Mouse (Mus musculus): Measurements from ENCODE around the gene Tiam2.

GRCm38 (mm10) chr17:3495576-3495975 lies 169.2 kb downstream of the Tiam2 start:
- TF ChIP-seq CTCF (IDR thresholded peaks at IDR 0.05; ENCODE audit: low read depth, low read length) (no peak), EP300 (IDR thresholded peaks at IDR 0.05; ENCODE audit: insufficient read depth, low read depth, low read length) (no peak)
